Mouse (Mus musculus) forebrain, embryonic 15.5 days (tissue): ENCODE data around the gene Sardh. TPM values are rescaled to one million over a fixed set of nuclear protein-coding genes. Genes with fewer than 3 reads are reported as not detected.

Experiments used
- ATAC-seq: fragments of 200-750 bp; cut with Nextera tagmentation; replicated peaks from 2 replicates; pipeline ENCODE4 v1.8.0; 2017; ENCODE audit warnings: mild to moderate bottlenecking, moderate TSS enrichment, moderate library complexity
- H3K27ac ChIP-seq: fragments of 300-500 bp; sonication (generic); replicated peaks from 2 replicates; pipeline ENCODE4 v1.5.1; 2015; ENCODE audit warnings: mild to moderate bottlenecking, inconsistent platforms
- H3K27me3 ChIP-seq: fragments of 300-500 bp; sonication (generic); 2 replicates; pipeline ENCODE4 v1.6.1; 2015; ENCODE audit warnings: inconsistent platforms
- H3K36me3 ChIP-seq: fragments of 300-500 bp; sonication (generic); 2 replicates; pipeline ENCODE4 v1.6.1; 2015; ENCODE audit warnings: mild to moderate bottlenecking, inconsistent platforms
- H3K4me1 ChIP-seq: fragments of 300-500 bp; sonication (generic); 2 replicates; pipeline ENCODE4 v1.6.1; 2015; ENCODE audit warnings: inconsistent platforms
- H3K4me2 ChIP-seq: fragments of 300-500 bp; sonication (generic); replicated peaks from 2 replicates; pipeline ENCODE4 v1.6.1; 2015; ENCODE audit warnings: mild to moderate bottlenecking, inconsistent platforms
- H3K4me3 ChIP-seq: fragments of 300-500 bp; sonication (generic); 2 replicates; pipeline ENCODE4 v1.5.1; 2015; ENCODE audit warnings: mild to moderate bottlenecking, inconsistent platforms
- H3K9ac ChIP-seq: fragments of 300-500 bp; sonication (generic); replicated peaks from 2 replicates; pipeline ENCODE4 v1.6.1; 2015; ENCODE audit warnings: mild to moderate bottlenecking, inconsistent platforms
- H3K9me3 ChIP-seq: fragments of 300-500 bp; sonication (generic); 2 replicates; pipeline ENCODE4 v1.6.1; 2016; ENCODE audit warnings: inconsistent platforms
- WGBS: fragments of 180-500 bp; shearing (Covaris S2); methylation state at CpG from one replicate; pipeline ENCODE4 v1.1.7; 2015; ENCODE audit warnings: mixed read lengths; 5-methylcytosine and 5-hydroxymethylcytosine counted together
- polyA plus RNA-seq: library from polyadenylated mRNA; unstranded; fragments of >200 nt; fragmentation: Nextera tagmentation; extraction: Ambion mirVana; gene quantifications from 2 replicates; pipeline ENCODE4 v1.2.1, GENCODE M21; 2015

Gene Sardh
- polyA plus RNA-seq, 1 experiment from 2014 or later, result 3.6 TPM

DNA sequence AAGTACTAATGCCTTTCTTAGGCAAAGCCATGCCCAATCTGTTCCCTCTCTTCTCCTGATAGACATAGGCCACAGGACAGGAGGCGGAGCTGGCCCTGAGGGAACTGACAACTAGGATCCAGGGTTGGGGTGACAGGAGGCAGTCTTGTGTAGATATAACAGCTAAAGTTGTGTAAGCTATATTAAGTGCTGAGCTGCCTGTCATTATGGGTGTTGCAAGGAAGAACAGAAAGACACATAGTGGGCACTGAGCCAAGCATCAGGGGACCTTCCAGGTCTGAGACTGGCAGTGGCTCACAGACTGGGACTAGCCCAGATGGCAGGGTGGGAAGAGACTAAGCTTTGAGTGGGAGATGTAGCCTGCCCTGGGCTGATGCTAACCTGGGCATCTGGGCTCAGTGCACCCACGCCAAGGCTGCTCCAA is 30.0 kb downstream of the Sardh start:
- peaks cover 15% of the 10 kb centered on the region; the same call in 1 of the 2 replicates for H3K4me1 ChIP-seq
- 49% methylated on average over 2 of the region's 2 CpGs for WGBS
- ATAC-seq, result no peak
- H3K9me3 ChIP-seq, result no peaks in the 10 kb centered on the region
- H3K27ac ChIP-seq, result no peak overlapping the region
- H3K36me3 ChIP-seq, result no peaks in the 10 kb centered on the region
- H3K27me3 ChIP-seq, result no peaks in the 10 kb centered on the region
- H3K9ac ChIP-seq, result no peak overlapping the region
- H3K4me2 ChIP-seq, result no peak overlapping the region
- H3K4me3 ChIP-seq, result no peak overlapping the region

DNA sequence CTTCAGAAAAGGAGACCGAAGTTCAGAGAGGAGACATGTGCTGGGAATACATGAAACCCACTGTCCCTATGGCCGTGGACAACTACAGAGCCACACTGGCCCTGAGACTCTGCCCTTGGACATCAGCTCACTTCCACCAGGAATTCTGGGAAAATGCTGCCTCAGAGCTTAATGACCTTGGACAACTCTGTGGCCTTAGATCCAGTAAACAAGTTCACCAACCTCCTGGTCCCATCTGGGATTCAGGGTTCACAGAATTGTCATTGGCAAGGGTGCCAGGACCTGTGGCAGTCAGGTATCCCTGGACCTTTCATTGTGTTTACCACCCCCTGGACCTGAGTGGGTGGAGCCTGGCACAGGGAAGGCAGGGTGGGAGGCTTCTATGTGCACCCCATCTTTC is 32.6 kb downstream of the Sardh start:
- Histone ChIP-seq H3K9ac (no peak overlapping the region), H3K4me3 (no peak overlapping the region), H3K9me3 (no peaks in the 10 kb centered on the region), H3K27me3 (no peaks in the 10 kb centered on the region), H3K4me1 (peaks cover 12% of the 10 kb centered on the region; the same call in 1 of the 2 replicates), H3K27ac (no peak overlapping the region), H3K4me2 (no peak overlapping the region), H3K36me3 (no peaks in the 10 kb centered on the region)
- no peak for ATAC-seq
- 76% methylated on average over 2 of the region's 2 CpGs for WGBS

DNA sequence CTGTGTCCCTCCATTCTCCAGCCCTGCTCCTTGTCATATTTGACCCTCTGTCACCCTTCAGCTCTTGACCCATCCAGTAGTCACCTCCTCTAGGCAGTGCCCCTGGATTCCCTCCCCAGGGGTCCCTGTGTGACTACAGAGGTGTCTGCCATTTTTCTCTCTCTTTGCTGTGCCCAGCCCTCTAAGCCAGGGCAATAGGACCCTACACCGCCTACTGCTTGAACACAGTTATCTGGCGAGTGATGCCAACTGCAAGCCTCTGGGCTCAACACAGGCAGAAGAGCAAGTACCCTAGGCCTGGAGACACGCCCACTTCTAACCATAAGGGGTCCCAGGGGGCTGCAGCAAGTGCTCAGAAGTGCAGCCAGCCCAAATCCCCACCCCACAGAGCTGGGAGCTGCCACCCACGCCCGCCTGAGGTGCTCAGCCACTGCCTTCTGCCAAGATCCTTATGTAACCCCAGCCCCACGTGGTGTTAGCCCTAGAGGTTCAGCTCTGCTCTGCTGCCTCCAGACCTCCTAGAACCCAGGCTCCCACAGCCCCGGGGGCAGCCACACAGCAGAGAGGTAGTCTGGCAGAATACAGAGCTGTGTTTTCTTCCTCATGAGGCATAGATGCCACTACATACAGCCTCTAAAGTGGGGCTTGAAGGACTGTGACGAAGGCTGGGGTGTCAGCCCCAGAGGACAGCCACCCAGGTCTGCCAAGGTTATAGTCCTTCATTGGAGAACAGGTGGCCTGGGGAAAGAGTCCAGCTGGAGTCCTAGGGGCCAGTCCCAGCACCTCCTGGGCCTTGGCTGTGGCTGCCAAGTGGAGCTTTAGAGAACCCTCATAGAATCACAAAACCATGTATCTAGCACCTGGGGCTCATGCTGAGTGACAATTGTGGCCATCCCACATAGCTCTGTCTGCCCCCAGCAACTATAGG is 35.9 kb downstream of the Sardh start:
- Histone ChIP-seq H3K4me3 (no peak overlapping the region), H3K4me1 (0 out of 2 replicates have a peak, but pooled peaks cover 5% of the 10 kb centered on the region), H3K4me2 (no peak overlapping the region), H3K9me3 (no peaks in the 10 kb centered on the region), H3K27me3 (no peaks in the 10 kb centered on the region), H3K9ac (no peak overlapping the region), H3K36me3 (no peaks in the 10 kb centered on the region), H3K27ac (no peak overlapping the region)
- WGBS, result 60% methylated on average over 8 of the region's 8 CpGs
- no peak for ATAC-seq

DNA sequence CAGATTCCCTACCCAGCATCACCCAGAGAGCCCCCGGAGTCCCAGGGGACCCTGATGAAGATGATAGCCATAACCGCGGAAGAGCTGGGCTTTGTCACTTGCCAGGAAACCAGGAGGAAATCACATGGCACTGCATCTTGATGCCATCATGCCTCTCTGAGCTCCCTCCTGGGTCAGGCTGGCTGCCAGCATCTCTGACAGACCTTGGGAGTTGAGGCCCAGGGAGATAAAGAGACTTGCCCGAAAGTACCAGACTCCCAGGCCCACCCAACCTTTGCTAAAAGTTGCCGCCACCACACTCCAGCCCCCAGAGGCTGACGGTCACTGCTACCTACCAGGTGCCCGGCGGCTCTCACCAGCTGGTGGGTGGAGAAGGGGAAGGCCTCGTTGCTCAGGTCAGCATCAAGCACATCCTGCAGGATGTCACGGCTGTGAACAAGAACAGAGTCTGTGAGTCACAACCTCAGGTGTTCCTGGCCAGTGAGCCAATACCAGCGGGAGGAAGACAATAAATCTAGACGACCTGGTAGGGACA is 37.4 kb downstream of the Sardh start:
- ATAC-seq, result no peak
- Histone ChIP-seq H3K27ac (no peak overlapping the region), H3K4me3 (no peak overlapping the region), H3K27me3 (no peaks in the 10 kb centered on the region), H3K36me3 (no peaks in the 10 kb centered on the region), H3K4me2 (no peak overlapping the region), H3K9me3 (no peaks in the 10 kb centered on the region), H3K4me1 (peaks cover 5% of the 10 kb centered on the region; the same call in 1 of the 2 replicates), H3K9ac (no peak overlapping the region)
- WGBS, result 85% methylated on average over 12 of the region's 12 CpGs

DNA sequence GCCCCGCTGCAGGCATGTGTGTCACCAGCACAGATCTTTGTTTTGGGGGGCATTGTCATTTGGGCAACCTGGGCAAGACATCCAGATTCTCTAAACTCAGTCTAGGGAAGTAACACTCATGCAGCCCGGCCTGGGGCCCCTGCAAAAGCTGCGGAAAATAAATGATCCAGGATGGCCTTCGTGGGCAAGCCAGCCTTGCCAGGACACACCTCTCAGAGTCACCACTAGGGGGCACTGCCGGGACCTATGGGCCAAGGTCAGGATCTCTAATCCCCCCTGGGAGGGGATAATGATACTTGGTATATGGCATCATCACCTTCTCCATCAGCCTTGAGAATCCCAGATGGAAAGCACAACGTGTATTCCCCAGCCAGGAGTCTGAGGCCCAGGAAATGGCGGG is 37.9 kb downstream of the Sardh start:
- Histone ChIP-seq H3K27ac (no peak overlapping the region), H3K27me3 (no peaks in the 10 kb centered on the region), H3K4me2 (no peak overlapping the region), H3K4me3 (no peak overlapping the region), H3K4me1 (peaks cover 5% of the 10 kb centered on the region; the same call in 1 of the 2 replicates), H3K9me3 (no peaks in the 10 kb centered on the region), H3K9ac (no peak overlapping the region), H3K36me3 (no peaks in the 10 kb centered on the region)
- WGBS, result 61% methylated on average over 7 of the region's 7 CpGs
- no peak for ATAC-seq

DNA sequence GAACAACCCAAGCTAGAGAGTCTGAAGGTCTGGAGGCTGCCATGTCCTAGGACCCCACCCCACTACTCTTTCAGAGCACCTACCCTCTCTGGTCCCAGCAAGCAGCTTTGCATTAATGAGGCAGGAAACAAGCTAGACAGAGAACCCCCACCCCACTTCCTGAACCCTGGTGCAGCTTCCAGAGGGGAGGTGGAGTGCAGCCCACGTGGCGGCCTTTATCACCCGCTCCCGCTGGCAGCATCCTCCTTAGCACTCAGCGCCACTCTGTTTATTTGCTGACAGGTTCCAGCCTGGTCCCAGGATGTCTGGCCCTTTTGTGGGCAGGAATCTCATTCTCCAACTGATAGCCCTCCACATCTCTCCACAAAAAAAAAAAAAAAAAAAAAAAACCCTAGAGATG is 38.3 kb downstream of the Sardh start:
- Histone ChIP-seq H3K4me1 (peaks cover 5% of the 10 kb centered on the region; the same call in 1 of the 2 replicates), H3K9me3 (no peaks in the 10 kb centered on the region), H3K27me3 (no peaks in the 10 kb centered on the region), H3K4me3 (no peak overlapping the region), H3K36me3 (no peaks in the 10 kb centered on the region), H3K27ac (no peak overlapping the region), H3K9ac (no peak overlapping the region), H3K4me2 (no peak overlapping the region)
- ATAC-seq, result no peak
- 73% methylated on average over 5 of the region's 5 CpGs for WGBS

DNA sequence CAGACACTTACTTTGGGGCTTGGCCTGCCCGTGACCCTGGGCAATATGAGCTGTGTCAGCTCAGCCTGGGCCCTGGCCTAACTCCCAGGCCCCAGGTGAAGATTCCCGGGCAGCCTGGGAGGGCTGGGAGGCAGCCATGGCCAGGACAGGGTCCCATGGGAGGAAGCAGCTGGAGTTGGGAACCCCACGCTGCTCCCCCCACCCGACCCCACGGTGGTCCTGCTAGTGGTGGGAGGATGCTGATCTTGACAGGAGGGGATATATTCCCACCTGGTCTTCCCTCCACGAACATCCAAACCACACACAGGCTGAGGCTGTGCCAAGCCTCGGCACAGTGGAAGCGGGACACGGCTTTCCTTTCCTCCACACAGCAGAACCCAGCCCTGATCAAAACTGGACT is 38.8 kb downstream of the Sardh start:
- Histone ChIP-seq H3K4me3 (no peak overlapping the region), H3K9me3 (no peaks in the 10 kb centered on the region), H3K27ac (no peak overlapping the region), H3K9ac (no peak overlapping the region), H3K4me2 (no peak overlapping the region), H3K27me3 (no peaks in the 10 kb centered on the region), H3K4me1 (peaks cover 5% of the 10 kb centered on the region; the same call in 1 of the 2 replicates), H3K36me3 (no peaks in the 10 kb centered on the region)
- no peak for ATAC-seq
- whole genome bisulfite sequencing, result 78% methylated on average over 9 of the region's 9 CpGs

DNA sequence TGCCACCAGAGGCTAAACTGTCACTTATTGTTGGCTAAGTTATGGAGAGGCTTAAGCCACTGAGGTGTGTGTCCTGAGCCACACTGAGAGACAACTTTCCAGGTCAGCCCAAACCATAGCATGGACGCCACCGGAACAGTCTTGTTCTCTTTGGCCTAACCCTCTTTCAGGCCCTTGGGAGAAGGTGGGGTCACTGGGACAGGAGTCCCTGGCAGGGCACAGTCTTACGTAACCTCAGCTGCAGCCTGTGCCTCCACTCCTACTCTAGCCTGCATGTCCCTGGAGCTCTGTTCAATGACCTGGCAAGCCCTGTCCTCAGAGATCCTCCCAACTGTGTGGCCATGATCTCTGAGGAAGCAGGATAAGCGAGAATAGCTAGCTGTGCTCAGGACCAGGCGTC is 41.0 kb downstream of the Sardh start:
- Histone ChIP-seq H3K4me2 (no peak overlapping the region), H3K4me3 (no peak overlapping the region), H3K4me1 (peaks cover 5% of the 10 kb centered on the region; the same call in 1 of the 2 replicates), H3K27ac (no peak overlapping the region), H3K9ac (no peak overlapping the region), H3K9me3 (no peaks in the 10 kb centered on the region), H3K36me3 (no peaks in the 10 kb centered on the region), H3K27me3 (no peaks in the 10 kb centered on the region)
- ATAC-seq, result no peak
- 87% methylated on average over 5 of the region's 5 CpGs for WGBS

DNA sequence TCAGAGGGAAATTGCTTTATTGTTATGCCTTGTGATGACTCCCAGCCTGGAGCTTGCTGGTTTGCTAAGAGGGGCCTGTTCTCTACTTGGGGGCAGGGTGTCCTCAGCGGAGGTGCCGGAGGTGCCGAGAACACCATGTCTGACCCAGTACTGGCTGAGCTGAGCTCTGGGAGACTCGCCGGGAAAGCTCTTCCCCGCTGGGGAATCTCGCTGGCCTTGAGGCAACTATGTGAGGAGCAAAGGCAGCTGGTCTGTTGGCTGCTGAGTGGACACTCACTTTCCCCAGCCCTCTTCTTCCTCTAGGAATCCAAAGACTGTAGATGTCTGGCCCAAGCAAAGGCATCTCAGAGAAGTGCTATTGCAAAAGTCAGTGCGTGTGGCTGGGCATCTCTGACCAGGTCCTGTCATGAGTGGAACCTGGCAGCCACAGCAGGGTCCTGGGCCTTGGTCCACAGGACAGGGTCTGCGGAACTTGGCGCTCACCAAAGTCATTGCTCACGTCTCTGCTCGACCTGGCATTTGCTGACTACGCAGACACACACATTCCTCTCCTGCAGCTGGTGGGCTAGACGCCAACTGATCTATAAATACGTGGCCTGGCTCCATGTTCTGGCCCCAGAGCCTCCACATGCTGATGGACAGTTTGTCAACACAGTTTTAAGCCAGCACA is 41.9 kb downstream of the Sardh start:
- H3K9me3 ChIP-seq, result no peaks in the 10 kb centered on the region
- no peak for ATAC-seq
- H3K4me3 ChIP-seq, result no peak overlapping the region
- H3K27me3 ChIP-seq, result no peaks in the 10 kb centered on the region
- no peak overlapping the region for H3K9ac ChIP-seq
- H3K27ac ChIP-seq, result peak overlapping the region; percentile 61
- no peaks in the 10 kb centered on the region for H3K36me3 ChIP-seq
- peaks cover 5% of the 10 kb centered on the region; the same call in 1 of the 2 replicates for H3K4me1 ChIP-seq
- H3K4me2 ChIP-seq, result no peak overlapping the region
- WGBS, result 77% methylated on average over 15 of the region's 15 CpGs

DNA sequence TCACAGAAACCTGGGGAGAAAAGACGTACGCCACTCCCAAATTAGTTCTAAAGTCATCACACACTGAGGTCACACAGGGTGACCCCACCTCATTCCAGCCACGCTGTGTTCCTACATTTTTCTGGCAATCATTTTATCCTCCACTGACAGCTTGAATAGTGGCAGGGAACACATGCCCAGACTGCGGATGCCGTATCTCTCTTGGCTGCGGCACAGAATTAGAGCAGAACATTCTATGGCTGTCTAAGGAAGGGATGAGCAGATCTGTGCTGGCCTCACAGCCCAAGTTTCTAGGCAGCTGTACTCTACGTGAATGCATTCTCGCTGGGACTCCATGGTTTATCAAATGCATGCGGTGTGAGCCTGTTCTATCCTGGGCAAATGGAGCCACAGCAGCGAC is 42.5 kb downstream of the Sardh start:
- Histone ChIP-seq H3K36me3 (no peaks in the 10 kb centered on the region), H3K9ac (no peak overlapping the region), H3K4me1 (peaks cover 5% of the 10 kb centered on the region; the same call in 1 of the 2 replicates), H3K4me3 (no peak overlapping the region), H3K9me3 (no peaks in the 10 kb centered on the region), H3K4me2 (no peak overlapping the region), H3K27me3 (no peaks in the 10 kb centered on the region), H3K27ac (peak overlapping the region; percentile 61)
- 66% methylated on average over 10 of the region's 10 CpGs for WGBS
- ATAC-seq, result no peak

DNA sequence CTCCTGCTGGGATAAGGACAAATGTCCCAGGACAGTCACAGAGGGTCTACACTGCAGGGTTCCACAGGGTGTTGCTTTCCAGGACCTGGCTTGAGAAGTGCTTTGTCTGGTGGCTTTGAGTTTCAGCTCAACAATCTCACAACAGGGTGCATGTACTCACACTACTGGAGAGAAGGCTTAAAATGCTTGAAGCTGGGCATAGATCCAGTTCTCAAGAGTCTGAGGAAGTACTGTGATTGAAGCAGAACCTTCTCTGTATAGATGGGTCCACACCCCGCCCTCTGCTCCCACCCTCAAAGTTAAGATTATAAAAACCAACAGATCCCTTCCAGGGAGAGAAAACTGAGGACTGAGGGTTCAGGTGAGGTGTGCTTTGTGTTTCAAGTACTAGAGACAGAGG is 47.6 kb downstream of the Sardh start:
- H3K27ac ChIP-seq, result no peak overlapping the region
- H3K4me3 ChIP-seq, result no peak overlapping the region
- H3K9ac ChIP-seq, result no peak overlapping the region
- H3K9me3 ChIP-seq, result no peaks in the 10 kb centered on the region
- no peaks in the 10 kb centered on the region for H3K27me3 ChIP-seq
- no peak overlapping the region for H3K4me2 ChIP-seq
- ATAC-seq, result no peak
- WGBS, result 72% methylated on average over 1 of the region's 1 CpGs
- no peaks in the 10 kb centered on the region for H3K4me1 ChIP-seq
- H3K36me3 ChIP-seq, result no peaks in the 10 kb centered on the region

DNA sequence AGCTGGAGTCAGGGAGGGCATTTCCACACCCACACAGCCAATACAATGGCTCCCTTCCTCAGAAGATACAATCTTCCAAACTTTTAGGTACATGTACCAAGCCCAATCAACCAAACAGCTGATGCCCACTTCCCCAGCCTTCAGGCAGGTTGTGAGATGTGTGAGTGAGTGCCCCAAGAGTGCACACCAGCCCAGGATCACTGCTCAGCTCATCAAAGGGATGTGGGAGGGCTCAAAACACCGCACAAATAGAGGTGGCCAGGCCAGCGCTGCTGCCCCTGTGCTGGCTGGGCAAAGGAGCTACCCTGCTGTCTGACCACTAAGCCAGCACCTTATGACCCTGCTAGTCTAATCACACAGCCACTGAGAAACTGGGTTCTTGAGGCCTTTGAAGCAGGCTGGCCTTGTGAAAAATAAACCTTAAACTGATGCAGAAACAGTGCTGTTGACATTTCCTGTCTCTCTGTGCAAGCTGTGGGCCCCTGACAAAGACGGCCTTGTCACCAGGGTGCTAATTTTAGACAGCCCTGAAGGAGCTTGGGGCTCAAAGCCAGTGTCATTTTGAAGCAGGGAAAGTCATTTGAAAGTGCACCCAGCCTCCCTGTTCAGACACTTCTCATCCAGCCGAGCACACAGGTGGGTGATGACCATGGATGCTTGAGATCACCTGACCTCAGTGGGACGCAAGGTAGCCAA is 49.4 kb downstream of the Sardh start:
- ATAC-seq, result no peak
- no peak overlapping the region for H3K4me2 ChIP-seq
- no peak overlapping the region for H3K27ac ChIP-seq
- H3K27me3 ChIP-seq, result no peaks in the 10 kb centered on the region
- H3K9ac ChIP-seq, result no peak overlapping the region
- 65% methylated on average over 5 of the region's 5 CpGs for WGBS
- H3K4me3 ChIP-seq, result no peak overlapping the region
- H3K9me3 ChIP-seq, result no peaks in the 10 kb centered on the region
- H3K36me3 ChIP-seq, result no peaks in the 10 kb centered on the region
- no peaks in the 10 kb centered on the region for H3K4me1 ChIP-seq
